Mouse (Mus musculus) Patski (cell line): ENCODE results near the gene Cisd2. TPM values are rescaled to one million over a fixed set of nuclear protein-coding genes. Genes with fewer than 3 reads are reported as not detected.

Source experiments
- ATAC-seq: fragments of 100-300 bp; one replicate; pipeline ENCODE4 v1.8.0; 2021
- CTCF ChIA-PET: fragments of 350-600 bp; sonication (Branson Sonifier 250); formaldehyde crosslinking; loops from one replicate; lab custom pipeline; 2022; ENCODE audit warnings: inconsistent platforms; lab: Charles Lee
- POLR2A ChIA-PET: fragments of 350-600 bp; sonication (Branson Sonifier 250); formaldehyde crosslinking; loops from one replicate; lab custom pipeline; 2022; ENCODE audit warnings: antibody characterized with exemption, inconsistent platforms; lab: Charles Lee
- DNase-seq: peaks from one replicate; pipeline ENCODE4 v3.0.0-alpha.2; 2011; ENCODE audit warnings: low read depth, low spot score
- H3K27me3 ChIP-seq: fragments of 371-371 bp; one replicate; pipeline ENCODE4 v1.5.1; 2021
- CTCF ChIP-seq: fragments of 100-300 bp; IDR thresholded peaks from one replicate; pipeline ENCODE4 v1.5.1; 2021
- in situ Hi-C: fragments of 300-500 bp; cut with MboI; formaldehyde crosslinking; loops from 3 replicates; pipeline ENCODE4 v1.11.1; 2018; ENCODE audit warnings: low pct_unique_long_range_greater_than_20kb, mixed read lengths
- polyA plus RNA-seq: library from polyadenylated mRNA; unstranded; gene quantifications from one replicate; pipeline ENCODE4 v1.2.3, GENCODE M21; 2021

The Cisd2 gene
- polyA plus RNA-seq, 1 experiment from 2014 or later = 37.6 TPM

DNA sequence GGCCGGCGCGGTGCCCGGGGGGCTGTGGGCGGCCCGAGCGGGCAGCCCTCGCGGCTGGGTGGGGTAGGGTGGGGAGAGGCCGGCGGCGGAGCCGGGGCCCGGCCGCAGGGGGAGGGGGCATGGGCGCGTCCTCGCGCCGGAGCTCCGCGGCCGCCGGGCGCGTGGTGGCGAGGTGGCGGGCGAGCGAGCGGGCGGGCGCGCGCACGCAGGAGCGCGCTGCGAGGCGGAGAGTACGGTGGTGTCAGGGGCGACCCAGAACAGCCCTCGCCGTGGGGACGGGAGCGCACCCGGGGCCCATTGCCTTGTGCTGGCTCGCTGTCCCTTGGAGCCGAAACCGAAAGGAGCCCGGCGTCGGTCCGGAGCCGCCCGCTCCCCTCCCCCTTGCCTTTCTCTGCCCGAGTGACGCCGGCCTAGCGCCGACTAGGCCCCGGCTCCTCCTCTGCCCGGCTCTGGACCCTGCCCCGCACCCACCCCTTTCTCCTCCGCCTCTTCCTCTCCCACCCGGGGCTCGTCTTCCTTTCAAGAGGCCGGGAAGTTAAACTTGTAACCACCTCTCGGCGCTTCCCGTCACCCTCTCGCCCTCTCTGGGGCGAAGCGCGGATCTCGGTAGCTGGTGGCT is 15.3 kb upstream of the Cisd2 start:
- CTCF ChIA-PET = interaction anchor here (1.4 to 4.0 kb wide), 3 partner anchors 14 to 18 kb away, joined by 3 to 13 read pairs (median 11); partner anchors contain the start of gene Cisd2
- DNase-seq (peak; percentile 35), ATAC-seq (peak; percentile 46)
- no peak for TF ChIP-seq CTCF
- POLR2A ChIA-PET = interaction anchor here (0.7 to 3.5 kb wide), 10 partner anchors 13 to 253 kb away, joined by 3 to 31 read pairs (median 4); partner anchors contain the start of genes Cisd2, Manba and Nfkb1
- in situ Hi-C loops = no loop called here
- no peaks in the 10 kb centered on the region for H3K27me3 ChIP-seq

DNA sequence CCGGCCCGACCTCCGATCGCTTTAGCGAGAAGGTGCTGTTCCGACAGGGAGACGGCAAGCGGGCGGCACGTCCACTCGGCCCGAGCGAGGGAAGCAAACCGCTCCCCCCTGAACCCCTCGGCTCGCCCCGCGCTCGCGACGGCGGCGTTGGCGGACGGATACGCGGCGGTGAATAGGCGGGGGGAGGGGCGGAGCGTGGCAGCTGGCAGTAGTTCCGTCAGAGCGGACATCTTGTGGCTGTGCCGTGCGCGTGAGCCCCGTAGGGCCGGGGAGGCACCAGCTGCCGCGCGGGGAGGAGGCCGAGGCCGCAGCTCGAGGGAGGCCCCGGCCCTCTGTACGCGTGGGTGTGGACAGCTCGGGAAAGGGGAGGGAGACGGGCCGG is 14.8 kb upstream of the Cisd2 start:
- no peak for DNase-seq
- peak; percentile 55 for ATAC-seq
- in situ Hi-C loops = no loop called here
- ChIA-PET POLR2A (interaction anchor here (0.7 to 3.5 kb wide), 7 partner anchors 13 to 253 kb away, joined by 3 to 31 read pairs (median 4); partner anchors contain the start of genes Cisd2, Manba and Nfkb1), CTCF (interaction anchor here (1.7 to 4.0 kb wide), 2 partner anchors 14 to 35 kb away, joined by 5 to 13 read pairs; partner anchors contain the start of gene Cisd2)
- TF ChIP-seq CTCF = no peak
- H3K27me3 ChIP-seq = no peaks in the 10 kb centered on the region

DNA sequence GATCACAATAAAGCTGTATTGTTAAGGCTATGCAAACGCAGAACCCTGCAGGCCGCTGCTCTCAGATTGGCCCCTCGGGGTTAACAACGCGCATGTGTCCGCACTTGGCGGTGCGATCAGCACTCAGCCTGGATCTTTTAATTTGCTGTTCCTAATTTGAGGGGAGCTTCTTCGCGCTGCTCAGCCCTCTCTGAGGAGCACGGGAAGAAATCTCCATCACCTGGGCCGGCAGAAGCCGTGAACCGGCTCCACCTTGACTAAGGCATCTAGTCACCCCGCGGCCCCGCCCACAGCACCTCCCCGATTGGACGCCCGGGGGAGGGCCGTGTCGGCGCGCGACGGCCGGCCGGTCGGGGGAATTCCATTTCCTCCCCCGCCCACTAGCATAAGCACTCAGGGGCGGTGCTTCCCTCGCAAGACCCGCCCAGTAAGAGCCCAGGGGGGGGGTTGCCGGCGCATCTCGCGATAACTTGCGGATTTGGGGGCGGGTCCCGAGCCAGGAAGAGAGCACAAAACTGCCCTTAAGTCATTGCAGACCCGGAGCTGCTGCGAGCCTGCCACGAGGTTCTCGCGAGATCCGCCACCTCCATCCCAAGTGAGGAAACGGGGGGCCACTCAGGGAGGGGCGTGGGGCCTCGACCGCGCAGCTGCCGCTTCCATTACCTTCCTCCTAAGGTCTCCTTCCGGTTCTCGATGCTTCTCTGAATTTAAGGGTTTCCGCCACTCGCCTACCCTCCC is 14.2 kb upstream of the Cisd2 start, which contains the start of gene Ube2d3:
Gene Ube2d3, plus strand, starts transcription at position 392 of the 738 bp plus-strand sequence.
- ATAC-seq (peak; percentile 87), DNase-seq (peak; percentile 99)
- CTCF ChIA-PET = interaction anchor here (1.6 to 4.0 kb wide), 3 partner anchors 12 to 34 kb away, joined by 5 to 13 read pairs (median 5); partner anchors contain the start of gene Cisd2
- H3K27me3 ChIP-seq = no peaks in the 10 kb centered on the region
- in situ Hi-C loops = no loop called here
- POLR2A ChIA-PET = interaction anchor here (0.7 to 3.5 kb wide), 6 partner anchors 11 to 254 kb away, joined by 3 to 31 read pairs (median 4); partner anchors contain the start of genes Cisd2 and Nfkb1
- no peak for TF ChIP-seq CTCF

DNA sequence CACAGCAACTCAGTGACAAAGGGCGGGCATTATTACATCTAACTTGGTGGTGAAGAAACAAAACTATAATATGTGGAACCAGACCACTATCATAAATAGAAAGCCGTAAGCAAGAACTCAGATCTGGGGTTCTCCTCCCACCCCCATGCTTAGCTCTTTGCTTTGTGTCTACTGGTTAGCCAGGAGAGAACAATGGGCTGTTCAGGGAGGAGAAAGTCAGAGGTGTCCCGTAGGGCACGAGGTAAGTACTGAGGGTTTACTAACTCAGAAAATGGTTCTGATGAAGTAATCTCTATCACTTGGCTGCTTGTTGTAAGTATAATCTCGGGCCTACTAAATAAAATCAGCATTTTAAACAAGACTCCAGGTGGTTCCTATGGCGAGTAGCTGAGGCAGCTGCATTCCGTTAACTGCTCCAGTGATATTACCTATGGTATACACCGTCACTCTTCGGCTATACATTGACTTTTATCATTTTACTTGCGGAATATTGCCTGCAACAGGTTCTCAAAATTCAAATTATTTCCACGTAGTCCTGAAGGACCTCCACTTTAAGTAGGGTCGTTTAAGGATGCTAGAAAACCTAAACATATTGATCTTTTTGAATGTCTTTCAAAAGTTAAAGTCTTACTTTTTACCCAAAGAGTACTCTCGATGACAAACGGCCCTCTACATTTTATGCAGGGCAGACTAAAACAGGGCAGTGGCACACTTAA is 13.3 kb upstream of the Cisd2 start:
- DNase-seq = no peak
- in situ Hi-C loops = no loop called here
- no peak for TF ChIP-seq CTCF
- no peaks in the 10 kb centered on the region for H3K27me3 ChIP-seq
- ChIA-PET CTCF (interaction anchor here (1.6 to 4.0 kb wide), 3 partner anchors 11 to 33 kb away, joined by 5 to 13 read pairs (median 5); partner anchors contain the start of gene Cisd2), POLR2A (interaction anchor here (0.7 to 3.5 kb wide), 3 partner anchors 12 to 198 kb away, joined by 3 to 31 read pairs (median 4); partner anchors contain the start of gene Cisd2)
- ATAC-seq = no peak

DNA sequence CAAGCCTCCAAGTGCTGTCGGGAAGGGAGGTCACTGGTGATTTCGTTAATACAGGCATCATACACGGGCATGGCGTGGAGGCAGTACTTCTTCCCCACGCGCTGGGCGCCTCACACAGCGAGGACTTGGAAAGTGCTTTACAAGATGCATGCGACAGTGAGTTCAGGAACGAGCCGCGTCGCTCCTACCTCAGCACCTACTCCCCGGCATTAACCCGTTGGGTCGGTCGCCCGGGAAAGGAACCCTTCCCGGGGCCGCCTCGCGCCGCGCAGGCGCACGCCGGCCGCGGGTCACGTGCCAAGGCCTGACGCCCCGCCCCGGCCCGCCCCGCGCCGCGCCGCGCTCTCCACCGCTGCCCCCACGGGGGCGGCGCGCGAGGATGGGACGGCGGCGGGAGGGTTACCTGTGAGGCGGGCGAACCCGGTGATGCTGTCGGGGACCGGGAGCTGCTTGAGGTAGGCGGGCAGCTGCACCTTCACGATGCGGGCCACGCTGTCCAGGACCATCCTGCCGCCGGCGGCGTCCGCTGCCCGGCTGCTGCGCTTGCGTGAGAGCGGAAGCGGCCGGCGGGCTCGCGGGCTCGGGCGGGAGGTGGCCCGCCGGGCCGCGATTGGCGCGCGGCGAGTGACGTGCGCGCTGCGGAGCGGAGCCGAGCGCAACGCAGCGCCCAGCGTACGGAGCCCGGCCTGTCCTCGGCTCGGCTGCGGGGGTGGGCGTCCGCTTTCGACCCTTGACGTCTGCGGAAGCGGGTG is 693 bp downstream of the Cisd2 start:
- peak; percentile 98 for ATAC-seq
- no peak for TF ChIP-seq CTCF
- peak; percentile 61 for DNase-seq
- H3K27me3 ChIP-seq = no peaks in the 10 kb centered on the region
- in situ Hi-C loops = no loop called here
- ChIA-PET CTCF (interaction anchor here (1.4 to 2.3 kb wide), 3 partner anchors 11 to 291 kb away, joined by 4 to 13 read pairs (median 11); partner anchors contain the start of gene Ube2d3), POLR2A (interaction anchor here (0.6 to 4.1 kb wide), 5 partner anchors 14 to 206 kb away, joined by 3 to 31 read pairs (median 4); partner anchors contain the start of gene Ube2d3)

DNA sequence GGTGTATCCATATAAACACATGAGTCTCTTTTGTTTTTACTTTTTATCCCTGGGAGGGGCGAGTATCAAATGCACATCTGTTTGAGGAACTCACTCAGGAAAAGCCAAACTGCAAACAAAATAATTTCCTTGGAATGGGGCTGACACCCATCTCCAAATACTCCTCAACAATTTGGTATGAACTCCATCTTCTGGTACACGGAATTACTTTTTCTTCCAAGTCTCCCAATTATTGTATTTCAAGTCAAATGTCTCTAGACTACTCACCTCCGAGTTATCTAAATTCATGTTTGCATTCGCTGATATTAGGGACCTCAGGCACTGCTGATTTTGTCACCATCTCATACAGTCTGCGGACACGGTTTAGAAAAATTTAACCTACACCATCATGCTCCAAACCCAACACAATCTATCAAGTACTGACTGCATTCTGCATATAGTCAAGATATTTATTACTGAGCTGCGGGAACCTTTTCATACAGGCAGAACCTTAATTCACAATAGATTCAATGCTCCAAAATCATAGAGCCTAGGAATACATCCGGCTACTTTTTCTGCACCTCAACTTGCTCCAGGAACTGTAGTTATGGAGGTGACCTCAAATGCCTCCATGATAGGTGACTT is 1.4 kb downstream of the Cisd2 start:
- no peaks in the 10 kb centered on the region for H3K27me3 ChIP-seq
- no peak for DNase-seq
- ATAC-seq = no peak
- in situ Hi-C loops = no loop called here
- CTCF ChIA-PET = interaction anchor here (0.7 to 2.3 kb wide), 3 partner anchors 11 to 18 kb away, joined by 3 to 16 read pairs (median 11); no protein-coding TSS in a partner anchor
- no peak for TF ChIP-seq CTCF
- POLR2A ChIA-PET = interaction anchor here (1.6 to 4.1 kb wide), 4 partner anchors 13 to 19 kb away, joined by 3 to 31 read pairs (median 9); partner anchors contain the start of gene Ube2d3

DNA sequence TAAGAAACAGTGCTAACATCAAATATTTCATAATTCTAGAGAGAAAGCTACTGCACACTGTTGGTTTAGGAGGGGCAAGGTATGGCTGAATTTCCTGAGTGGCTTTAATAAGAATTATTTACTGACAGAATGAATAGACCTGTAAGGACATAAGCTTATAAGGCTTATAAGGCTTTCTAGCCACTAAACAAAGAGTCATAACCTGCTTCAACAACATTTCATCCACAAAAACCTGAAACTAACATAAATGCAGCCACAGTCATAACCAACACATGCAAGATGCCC is 2.5 kb downstream of the Cisd2 start:
- ChIA-PET CTCF (interaction anchor here (0.8 to 2.3 kb wide), 11 partner anchors 12 to 310 kb away, joined by 3 to 16 read pairs (median 5); partner anchors contain the start of gene Bdh2), POLR2A (interaction anchor here (0.7 to 1.8 kb wide), 5 partner anchors 11 to 45 kb away, joined by 3 to 11 read pairs (median 3); no protein-coding TSS in a partner anchor)
- TF ChIP-seq CTCF = no peak
- in situ Hi-C loops = no loop called here
- no peaks in the 10 kb centered on the region for H3K27me3 ChIP-seq
- ATAC-seq (no peak), DNase-seq (no peak)

DNA sequence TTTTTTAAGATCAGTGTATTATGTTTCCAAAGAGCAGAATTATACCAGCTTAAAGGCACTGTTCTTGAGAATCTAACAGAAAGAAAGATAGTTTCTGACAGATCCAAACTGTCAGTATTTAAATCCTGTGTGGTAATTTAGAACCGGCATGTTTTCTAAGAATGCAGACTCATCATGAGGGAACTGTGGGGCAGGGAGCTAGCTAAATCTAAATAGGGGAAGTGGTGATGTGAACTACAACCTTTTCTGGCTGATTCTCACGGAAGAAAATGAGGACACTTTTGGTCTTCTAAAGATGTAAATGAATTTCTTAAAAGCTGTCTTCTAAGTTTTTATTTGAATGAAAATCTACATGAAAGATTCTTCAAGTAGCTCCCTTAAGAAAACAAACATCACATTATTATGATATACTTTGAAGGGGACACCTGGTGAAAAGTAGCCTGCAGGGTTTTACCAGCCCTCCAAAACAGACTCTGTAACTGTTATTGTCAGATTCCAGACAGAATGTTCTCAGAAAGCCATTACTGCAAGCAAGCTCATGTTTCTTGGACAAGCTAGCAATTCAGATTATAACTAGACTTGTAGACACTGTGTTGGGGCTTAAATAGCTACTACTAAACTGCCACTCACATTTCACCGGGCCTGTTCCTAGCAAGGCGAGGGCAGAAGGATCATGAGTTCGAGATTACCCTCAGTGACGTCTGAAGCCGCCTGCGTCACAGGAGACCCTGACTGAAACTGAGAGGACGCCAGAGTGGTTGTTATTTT is 3.0 kb downstream of the Cisd2 start:
- in situ Hi-C loops = no loop called here
- no peak for DNase-seq
- TF ChIP-seq CTCF = no peak
- ATAC-seq = no peak
- POLR2A ChIA-PET = interaction anchor here (0.7 to 1.8 kb wide), 4 partner anchors 12 to 46 kb away, joined by 3 to 11 read pairs (median 4); no protein-coding TSS in a partner anchor
- CTCF ChIA-PET = interaction anchor here (0.8 to 2.3 kb wide), 12 partner anchors 9 to 311 kb away, joined by 3 to 16 read pairs (median 4); partner anchors contain the start of gene Bdh2
- no peaks in the 10 kb centered on the region for H3K27me3 ChIP-seq
